Mouse (Mus musculus) cerebellum, adult 18-20 months (tissue): ENCODE measurements at regions not wholly inside any gene's neighbourhood (a gene's known extent, or its start where the extent isn't known, plus 50 kb on each side); places are given as distances from the start of the nearest gene placed in this dataset.

Experiments used
- DNase-seq, 2 experiments: peaks; one replicate each; pipeline ENCODE4 v3.0.0; 2021

DNA sequence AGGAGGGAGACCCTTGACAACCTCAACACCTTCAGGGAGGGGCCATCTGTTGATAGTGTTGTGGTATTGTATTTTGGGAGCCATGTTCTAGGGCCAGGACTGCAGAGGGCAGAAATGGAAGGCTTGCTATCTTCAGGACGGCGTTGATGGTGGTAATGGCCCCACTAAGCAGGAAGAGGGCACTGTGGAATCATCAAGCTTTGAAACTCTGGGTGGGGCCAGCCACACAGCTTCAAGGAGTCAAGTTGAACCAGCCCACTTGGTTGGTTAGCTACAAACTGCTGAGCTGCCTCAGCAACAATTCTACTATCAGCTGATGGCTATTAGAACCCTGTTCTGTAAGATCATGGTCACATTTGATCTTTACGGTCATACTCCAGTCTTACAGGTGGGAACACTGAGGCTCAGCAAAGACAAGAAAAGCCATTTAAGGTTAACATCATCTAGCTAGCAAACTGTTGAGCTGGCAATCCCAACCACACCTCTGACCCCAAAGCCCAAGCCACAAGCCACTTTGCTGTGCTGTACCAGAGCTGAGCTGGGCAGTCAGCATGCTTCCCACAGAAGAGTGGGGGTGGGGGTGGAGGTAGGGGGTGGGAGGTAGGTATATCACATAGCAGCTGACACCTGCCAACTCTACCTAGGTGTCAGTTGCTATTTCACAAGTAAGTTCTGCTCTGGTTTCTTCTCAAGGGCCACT, 203.9 kb downstream of the Uaca start:
- DNase-seq: peak in 1 of 2 experiments; percentile 7

DNA sequence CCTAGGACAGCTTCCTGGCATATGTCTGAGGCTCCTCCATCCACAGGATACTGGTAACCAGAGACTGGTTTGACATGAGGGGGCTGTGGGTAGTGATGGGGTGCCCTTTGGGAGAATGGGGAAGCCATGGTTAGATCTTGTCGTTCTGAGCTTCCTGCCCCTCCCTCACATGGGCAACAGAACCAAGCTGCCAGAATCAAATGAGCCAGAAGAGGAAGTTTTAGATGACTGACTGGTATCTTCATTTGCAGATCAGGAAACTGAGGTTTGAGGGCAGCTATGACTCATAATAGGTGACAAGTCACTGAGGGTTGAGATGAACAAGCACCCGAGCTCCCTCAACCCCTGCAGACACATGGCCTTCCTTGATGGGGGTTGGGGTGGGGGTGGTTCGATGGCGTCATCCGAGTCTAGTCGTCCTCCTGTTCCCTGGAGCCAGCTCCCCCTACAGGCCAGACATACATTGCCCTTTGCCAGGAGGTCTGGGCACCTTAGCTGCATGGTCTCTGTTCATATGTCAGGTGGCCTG, 204.7 kb downstream of the Uaca start:
- peak in 1 of 2 experiments; percentile 4 for DNase-seq

- DNase-seq: no peak
These were observed 205.9 kb downstream of the Uaca start for GRCm38 (mm10) chr9:61000232-61000631.

DNA sequence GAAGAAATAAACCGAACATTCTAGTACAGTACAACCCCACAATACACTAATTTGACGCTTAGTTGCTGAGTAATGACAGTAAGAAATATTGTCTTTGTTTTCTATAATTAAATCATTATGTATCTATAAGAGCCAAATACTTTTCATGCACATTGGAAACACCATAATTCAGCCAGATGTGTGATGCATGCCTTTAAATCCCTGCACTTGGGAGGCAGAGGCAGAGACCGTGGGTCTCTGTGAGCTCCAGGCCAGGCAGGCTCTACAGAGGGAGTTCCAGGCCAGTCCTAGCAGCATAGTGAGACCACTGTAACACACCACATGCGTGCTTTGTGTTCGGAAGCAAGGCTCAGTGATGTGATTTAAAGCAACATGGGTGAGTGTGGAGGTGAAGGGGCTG, 208.2 kb downstream of the Uaca start:
- no peak for DNase-seq

GRCm38 (mm10) chr9:61008446-61008845, 214.1 kb downstream of the Uaca start:
- DNase-seq: no peak

DNA sequence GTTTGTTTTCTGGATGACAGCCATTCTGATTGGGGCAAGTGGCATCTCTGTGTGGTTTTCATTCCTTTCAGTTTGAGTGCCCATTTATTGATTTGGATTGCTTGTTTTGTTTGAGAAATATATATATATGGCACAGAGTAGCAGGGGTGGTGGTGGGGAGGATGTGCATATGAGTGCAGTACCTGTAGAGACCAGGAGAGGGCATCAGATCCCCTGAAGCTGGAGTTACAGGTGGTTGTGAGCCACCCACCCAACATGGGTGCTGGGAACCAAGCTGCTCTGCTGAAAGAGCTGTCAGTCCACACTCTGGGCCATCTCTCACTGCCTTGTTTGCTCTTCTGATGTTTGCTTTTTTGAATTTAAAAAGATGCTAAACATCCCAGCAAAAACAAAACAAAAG, 216.7 kb downstream of the Uaca start:
- DNase-seq: no peak

GRCm38 (mm10) chr9:61012771-61013540, 218.6 kb downstream of the Uaca start:
- DNase-seq: peak; percentile 9 to 21

DNA sequence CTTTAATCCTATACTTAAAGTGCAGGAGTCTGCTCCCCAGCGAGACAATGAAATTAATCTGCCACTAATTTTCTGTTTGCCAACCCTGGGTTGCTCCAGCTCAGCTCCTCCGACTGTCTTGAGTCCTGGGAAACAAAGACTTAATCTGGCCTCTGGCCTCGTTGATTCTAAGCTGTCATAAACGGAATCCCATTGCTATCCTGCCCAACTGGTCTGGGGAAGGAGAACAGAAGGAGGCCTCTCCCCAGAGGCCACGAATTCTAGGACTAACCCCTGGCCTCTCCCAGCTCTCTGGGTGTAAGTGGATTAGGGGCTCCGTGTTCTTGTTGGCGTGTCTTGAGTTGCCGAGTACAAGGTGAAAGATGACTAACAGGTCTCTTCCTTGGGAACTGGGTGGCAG, 219.8 kb downstream of the Uaca start:
- no peak for DNase-seq

DNA sequence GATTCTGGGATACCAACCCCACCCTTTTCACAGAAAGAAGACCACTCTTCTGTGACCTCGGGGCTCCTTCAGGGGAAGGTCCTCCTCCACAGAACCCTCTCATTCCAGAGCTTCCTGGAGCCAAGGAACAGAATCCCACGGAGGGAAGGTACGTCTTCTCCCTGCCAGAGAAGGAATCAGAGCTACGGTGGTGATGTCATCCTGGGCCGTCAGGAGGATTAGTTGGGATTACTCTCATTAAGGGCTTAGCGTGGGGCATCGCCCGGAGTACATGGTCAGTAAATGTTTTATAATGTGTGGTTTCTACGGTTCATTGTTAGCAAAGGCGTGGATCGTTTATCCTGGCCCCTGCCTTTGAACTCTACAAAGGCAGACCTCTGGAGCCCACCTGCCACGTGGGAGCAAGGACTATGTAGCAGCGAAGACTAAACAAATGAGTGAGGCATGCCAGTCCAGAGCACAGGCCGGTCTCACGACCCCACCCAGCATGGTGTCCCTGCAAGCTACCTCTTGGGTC, 221.1 kb downstream of the Uaca start:
- no peak for DNase-seq

DNA sequence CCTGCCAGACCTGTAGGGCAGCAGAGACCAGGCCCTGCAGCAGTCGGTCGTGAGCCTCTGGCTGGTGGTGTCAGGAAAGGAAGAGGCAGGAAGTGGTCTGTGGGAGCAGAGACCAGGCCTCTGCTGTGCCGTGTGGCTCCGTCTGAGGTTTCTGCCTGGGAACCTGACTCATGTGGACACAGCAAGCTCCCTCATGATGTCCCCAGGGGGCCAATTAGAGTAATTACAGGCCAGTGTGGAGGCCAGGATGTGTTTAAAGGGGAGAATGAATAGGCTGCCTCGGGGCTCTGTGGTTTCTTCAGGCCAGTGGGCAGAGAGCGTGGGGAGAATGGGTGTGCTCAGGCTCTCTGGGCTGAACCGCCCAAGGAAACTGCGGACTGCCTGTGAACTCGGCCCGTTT, 222.3 kb downstream of the Uaca start:
- DNase-seq: no peak

- peak in 1 of 2 experiments; percentile 13 for DNase-seq
These were observed 225.6 kb downstream of the Uaca start for GRCm38 (mm10) chr9:61019938-61020337.

DNA sequence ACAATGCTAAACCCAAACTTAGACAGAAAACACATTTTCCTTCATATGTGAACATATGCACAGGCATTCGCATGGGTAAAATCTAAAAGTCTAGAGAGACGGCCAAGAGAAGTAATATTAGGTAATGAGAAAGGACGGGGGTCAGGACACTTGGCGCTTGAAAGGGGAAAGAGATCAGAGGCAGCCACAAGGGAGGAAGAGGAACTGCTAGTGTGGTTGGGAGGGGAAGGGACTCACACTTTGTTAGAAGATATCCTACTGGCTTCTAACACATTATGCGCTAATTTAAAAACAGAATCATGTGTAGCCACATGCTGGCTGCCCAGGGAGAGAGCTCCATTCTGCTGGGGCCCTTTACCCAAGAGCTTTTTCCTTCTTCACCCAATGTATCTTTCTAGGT, 227.5 kb downstream of the Uaca start:
- no peak for DNase-seq

DNA sequence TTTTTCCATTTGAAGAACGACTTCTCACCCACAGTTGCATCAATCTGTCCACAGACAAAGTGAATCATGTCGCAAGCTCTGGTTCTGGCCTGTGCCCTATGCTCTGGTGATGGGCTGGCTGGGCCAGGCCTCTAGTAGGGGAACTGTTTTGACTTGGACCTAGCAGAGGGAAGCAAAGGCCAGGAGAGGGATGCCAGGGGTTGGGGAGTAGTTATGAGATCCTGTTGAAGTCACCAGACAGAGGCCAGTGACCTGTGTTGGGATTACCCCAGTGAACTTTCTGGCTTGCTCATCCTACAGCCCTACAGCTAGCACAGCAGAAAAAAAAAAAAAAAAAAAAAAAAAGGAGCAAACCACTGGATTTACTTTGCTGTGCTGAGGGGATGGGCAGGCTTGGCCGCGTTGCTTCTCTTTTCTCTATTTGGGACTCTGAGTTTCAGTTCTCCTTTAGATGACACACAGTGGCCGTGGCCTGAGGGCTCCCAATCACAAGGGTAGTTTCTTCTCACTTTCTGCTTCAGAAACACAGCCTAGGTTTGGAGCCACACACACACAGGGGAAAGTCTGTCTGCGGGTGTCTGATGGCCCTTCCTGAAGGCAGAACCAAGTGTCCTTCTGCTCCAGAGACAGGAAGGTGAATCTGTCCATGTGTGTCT, 228.2 kb downstream of the Uaca start:
- no peak for DNase-seq

GRCm38 (mm10) chr9:61025341-61025740, 231.0 kb downstream of the Uaca start:
- no peak for DNase-seq

- DNase-seq: no peak
These were observed 234.5 kb downstream of the Uaca start for GRCm38 (mm10) chr9:61028775-61029401.

DNA sequence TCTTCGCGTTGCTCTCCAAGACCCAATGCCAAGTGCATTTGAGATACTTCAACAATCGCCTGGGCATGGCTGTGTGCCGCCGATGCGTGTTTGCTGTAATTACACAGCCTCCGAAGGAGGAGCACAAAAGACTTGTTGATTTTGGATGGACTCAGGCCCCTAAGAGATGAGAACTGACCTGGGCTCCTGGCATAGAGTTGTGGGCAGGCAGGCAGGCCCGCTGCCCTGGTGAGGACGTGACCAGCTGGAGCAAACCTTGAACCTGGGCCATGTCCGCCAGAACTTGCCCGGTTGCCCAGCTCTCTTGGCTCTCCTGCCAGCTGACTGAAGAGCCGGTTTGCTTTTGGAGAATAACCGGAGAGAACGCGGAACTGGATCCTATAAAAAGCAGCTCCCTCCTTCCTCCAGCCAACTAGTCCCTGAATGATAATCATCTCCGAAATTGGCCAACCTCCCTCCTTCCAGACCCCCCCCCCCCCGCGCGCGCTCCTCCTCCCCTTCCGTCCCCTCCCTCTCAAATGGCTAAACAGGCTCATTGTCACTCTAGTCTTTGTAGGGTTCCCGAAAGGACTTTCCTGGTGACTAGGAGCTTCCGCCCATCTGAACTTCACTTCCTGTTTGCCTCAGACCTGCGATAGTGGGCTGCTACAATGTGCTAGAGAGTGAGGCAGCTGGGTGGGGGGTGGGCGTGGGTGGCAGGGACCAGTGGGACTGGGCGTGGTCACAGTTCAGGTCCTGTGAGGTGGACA, 237.5 kb downstream of the Uaca start:
- peak; percentile 86 to 89 for DNase-seq

GRCm38 (mm10) chr9:61032448-61033433, 238.4 kb downstream of the Uaca start:
- DNase-seq: peak in 1 of 2 experiments; percentile 24

GRCm38 (mm10) chr9:61033593-61033992, 239.3 kb downstream of the Uaca start:
- no peak for DNase-seq

GRCm38 (mm10) chr9:61042063-61042462, 247.7 kb downstream of the Uaca start:
- no peak for DNase-seq

DNA sequence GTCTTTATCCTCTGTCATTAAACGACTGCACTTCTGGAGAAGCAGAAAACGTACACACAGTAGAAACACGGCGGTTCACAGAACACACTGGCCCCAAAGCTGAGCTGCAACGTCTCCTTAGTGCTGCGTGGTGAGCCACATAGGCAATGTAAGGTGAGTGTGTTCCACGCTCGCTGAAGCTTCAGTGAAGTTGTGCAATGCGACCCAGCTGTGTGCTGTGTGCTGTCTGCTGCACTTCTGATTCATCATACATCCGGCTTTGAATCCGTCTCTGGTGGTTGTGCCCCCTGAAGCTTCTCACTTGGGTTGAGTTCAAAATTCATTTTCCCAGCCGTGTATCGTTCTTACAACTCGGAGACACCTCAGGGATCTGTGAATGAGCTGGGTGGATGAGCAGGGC, 250.6 kb downstream of the Uaca start:
- no peak for DNase-seq

GRCm38 (mm10) chr9:61046517-61046916, 252.2 kb downstream of the Uaca start:
- peak; percentile 73 to 87 for DNase-seq
